Mouse (Mus musculus) ES-CJ7 (cell line): ENCODE results near the gene March4.

Source experiments
- DNase-seq: peaks from one replicate; pipeline ENCODE4 v3.0.0; 2011; ENCODE audit warnings: low read depth, low spot score

March4 gene

DNA sequence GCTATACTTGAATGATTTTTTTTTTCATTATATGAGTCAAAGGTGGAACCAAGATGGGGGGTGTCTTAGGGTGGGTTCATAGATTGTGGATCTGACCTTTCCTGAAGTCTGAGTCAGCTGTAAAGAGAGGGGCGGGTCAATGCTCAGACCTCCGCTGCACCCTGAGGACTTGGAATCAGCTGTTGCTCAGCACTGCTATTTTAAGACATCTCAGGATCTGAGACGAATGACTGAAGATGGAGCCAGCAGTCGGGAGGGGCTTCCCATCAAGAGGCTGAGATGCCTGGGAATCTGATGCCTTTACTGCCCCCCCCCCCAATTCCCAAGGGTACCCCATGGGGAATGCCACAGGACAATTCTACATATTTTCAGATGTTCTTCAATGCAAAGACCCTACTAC, 85.9 kb downstream of the March4 start:
- no peak for DNase-seq

DNA sequence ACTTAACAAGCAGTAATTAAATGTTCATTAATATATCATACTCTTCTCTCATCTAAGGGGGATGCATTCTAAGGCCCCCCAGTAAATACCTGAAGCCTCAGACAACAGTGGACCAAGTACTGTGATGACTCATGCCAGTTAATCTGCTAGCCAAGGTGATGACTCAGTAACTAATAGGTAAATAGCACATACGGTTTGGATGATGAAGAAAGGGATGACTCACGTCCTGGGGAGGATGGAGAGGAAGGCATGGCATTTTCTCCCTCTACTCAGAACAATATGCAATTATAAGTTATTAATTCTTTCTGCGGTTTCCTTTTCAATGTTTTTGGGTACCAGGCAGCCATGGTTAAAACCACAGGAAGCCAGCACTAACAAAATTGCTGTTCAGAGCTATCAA, 87.0 kb downstream of the March4 start:
- DNase-seq: no peak

DNA sequence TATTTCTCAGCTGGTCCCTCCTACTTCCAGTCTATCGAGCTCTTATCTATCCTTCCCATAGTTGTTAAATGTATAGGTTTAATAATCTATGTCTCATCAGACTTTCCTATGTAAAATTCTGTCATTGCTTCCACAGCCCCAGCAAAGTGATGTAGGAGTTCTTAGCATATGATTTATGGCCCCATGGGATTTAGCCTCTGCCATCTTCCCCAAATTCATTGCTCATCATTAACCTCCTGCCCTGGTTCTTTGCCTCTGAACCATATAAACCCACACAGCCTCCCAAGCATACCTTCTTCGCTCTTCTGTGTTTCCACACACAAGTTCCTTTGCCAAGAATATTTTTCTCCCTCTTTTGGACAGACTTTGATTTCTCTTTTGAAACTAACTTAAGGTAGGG, 94.0 kb downstream of the March4 start:
- no peak for DNase-seq

- DNase-seq: no peak
Observed at GRCm38 (mm10) chr1:72439146-72439545, 97.6 kb downstream of the March4 start.

GRCm38 (mm10) chr1:72436967-72437366, 99.8 kb downstream of the March4 start:
- no peak for DNase-seq

GRCm38 (mm10) chr1:72434510-72434909, 102.2 kb downstream of the March4 start:
- DNase-seq: no peak

- DNase-seq: no peak
Observed at GRCm38 (mm10) chr1:72432579-72432978, 104.2 kb downstream of the March4 start.

- no peak for DNase-seq
Observed at GRCm38 (mm10) chr1:72429107-72429807, 107.5 kb downstream of the March4 start.

DNA sequence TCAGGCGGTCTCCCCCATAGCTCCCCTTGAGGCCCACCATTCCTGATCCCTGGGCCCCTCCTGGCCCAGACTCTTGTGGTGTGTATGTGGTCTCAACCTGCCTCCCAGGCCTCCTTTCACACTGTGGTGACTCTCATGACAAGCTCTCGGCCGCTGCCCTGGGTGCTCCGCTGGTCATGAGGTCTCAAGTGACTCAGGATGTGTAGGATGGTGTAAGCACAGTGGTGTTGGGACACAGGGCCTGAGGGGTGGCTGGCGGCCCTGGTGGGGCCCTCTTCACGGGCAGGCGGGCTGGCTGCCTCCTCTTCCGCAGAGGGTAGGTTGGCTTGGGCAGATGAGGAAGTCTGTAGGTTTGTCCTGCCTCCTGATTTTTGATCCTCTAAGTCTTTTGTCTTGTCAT, 108.2 kb downstream of the March4 start:
- DNase-seq: peak; percentile 17

GRCm38 (mm10) chr1:72426456-72426855, 110.3 kb downstream of the March4 start:
- peak; percentile 53 for DNase-seq

- DNase-seq: no peak
Observed at GRCm38 (mm10) chr1:72422121-72422520, 114.6 kb downstream of the March4 start.

GRCm38 (mm10) chr1:72420220-72420619, 116.5 kb downstream of the March4 start:
- no peak for DNase-seq

- DNase-seq: no peak
Observed at GRCm38 (mm10) chr1:72418744-72419655, 117.7 kb downstream of the March4 start.

DNA sequence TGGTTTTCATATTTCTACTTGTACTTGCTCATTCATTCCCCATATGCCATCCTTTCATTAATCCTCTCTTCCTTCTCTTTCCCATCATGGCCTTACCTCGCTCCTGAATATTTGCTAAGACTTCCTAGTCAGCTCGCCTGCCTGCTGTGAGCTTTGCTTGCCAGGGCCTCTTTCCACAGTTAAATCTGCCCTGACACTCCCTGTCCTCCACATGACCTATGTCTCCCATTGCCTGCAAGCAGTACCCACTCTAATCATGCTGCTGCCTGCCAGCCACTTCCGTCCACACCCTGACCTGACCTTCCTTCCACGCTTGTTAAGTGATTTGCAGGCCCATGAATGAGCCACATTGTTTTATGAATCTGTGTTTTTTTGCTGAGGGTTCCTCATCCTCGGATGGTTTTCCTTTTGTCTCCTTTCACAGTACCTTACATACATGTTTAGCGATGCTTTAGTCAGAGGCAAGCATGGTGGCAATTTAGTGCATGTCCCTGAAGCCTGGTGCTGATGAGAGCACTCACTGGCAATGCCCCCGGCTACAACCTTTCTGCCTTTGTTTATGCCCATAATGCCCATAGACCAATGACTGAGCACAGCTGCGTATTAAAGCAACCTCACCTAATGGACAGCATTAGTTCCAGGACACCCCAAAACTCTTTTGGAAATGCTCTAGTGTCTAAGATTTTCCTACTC, 122.0 kb downstream of the March4 start:
- peak; percentile 34 for DNase-seq

GRCm38 (mm10) chr1:72414133-72414532, 122.6 kb downstream of the March4 start:
- no peak for DNase-seq

- no peak for DNase-seq
Observed at GRCm38 (mm10) chr1:72413205-72413604, 123.5 kb downstream of the March4 start.

DNA sequence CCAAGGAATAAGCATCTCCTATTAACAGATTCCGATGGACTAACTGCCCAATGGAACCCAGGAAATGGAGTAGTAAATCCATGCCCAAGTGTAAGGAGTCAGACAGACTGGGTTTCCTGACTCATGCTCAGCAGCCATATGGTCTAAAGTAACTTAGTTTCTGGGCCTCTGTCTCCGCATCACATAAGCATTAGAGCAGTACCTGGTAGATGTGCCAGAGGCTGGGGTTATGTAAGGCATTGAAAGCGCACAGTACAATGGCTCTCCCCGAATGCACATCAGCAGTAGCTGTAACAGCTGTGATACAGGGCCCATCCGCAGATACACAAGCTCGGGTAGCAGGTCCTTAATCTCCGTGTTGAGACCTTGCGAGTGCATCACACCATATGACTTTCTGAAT, 125.6 kb downstream of the March4 start:
- DNase-seq: no peak

GRCm38 (mm10) chr1:72409936-72410335, 126.8 kb downstream of the March4 start:
- no peak for DNase-seq

- DNase-seq: no peak
Observed at GRCm38 (mm10) chr1:72406505-72407079, 130.1 kb downstream of the March4 start.

DNA sequence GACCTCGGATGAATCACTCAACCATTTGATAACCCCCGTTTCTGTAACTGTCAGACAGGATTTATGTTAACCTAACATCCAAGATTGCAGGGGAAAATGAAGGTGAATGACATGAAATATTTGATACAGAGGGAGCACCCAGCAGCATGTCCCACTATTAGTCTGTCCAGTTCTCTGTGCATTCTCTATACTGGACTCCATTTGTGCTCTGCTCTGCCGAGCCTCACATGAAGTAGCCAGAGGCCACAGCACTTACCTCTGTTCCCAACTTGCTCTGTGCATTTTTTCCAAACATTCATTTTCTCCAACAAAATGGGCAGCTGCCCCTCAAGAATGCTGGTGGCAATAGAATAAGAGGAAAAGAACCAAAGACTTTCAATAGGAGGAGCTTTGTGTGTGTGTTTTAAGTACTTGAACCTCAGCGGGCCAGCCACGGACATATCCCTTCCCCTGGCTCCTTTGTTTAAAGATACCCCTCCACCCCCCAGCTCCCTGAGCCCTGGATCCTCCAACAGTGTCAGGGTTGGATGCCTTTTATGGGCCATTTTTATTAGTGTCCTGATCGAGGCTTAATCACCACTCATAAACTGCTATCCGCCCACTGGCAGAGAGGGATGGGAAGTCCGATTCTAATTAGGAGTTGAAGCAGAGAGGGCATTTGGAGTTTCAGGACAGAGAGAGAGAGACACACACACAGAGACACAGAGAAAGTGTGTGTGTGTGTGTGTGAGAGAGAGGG, 135.2 kb downstream of the March4 start:
- DNase-seq: no peak

DNA sequence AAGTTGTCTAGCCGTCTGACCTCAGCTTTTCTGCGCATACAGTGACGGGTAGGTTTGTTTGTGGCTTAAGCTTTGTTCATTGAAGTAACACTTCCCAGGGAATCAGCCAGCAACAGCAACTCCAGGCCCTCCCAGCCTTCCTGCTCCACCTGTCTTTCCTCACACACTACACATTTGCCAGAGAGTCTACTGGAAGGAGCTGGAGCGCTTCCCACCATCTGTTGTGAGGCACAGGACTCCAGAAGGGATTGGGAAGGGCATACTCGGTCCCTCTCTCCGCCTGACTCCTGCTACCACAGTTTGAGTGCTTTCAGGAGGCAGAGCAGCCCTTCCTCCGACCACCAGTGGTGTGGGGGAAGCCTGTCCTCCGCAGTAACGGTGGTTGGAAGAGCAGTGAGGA, 136.1 kb downstream of the March4 start:
- no peak for DNase-seq
